Mouse (Mus musculus) midbrain, postnatal 0 days (tissue): ENCODE measurements around the gene Bmper. TPM values are rescaled to one million over a fixed set of nuclear protein-coding genes. Genes with fewer than 3 reads are reported as not detected.

Experiments used
- ATAC-seq: fragments of 200-750 bp; cut with Nextera tagmentation; 2 replicates; pipeline ENCODE4 v1.8.0; 2017; ENCODE audit warnings: moderate number of reproducible peaks, mild to moderate bottlenecking, moderate TSS enrichment, moderate library complexity; ENCODE audit not compliant: low FRiP score
- DNase-seq: peaks from one replicate; pipeline ENCODE4 v3.0.0-alpha.2; 2015; ENCODE audit warnings: low spot score
- H3K27ac ChIP-seq: fragments of 300-500 bp; sonication (generic); 2 replicates; pipeline ENCODE4 v1.5.1; 2014; ENCODE audit warnings: low read depth, mild to moderate bottlenecking, low read length, mixed read lengths
- H3K27me3 ChIP-seq: fragments of 300-500 bp; sonication (generic); 2 replicates; pipeline ENCODE4 v1.6.1; 2014; ENCODE audit warnings: low read length, control low read depth, mixed read lengths; ENCODE audit not compliant: insufficient read depth
- H3K36me3 ChIP-seq: fragments of 300-500 bp; sonication (generic); 2 replicates; pipeline ENCODE4 v1.6.1; 2014; ENCODE audit warnings: low read length, control low read depth, mixed read lengths; ENCODE audit not compliant: insufficient read depth
- H3K4me1 ChIP-seq: fragments of 300-500 bp; sonication (generic); 2 replicates; pipeline ENCODE4 v1.6.1; 2014; ENCODE audit warnings: mild to moderate bottlenecking, control low read depth, antibody characterized with exemption, low read length, mixed read lengths; ENCODE audit not compliant: insufficient read depth
- H3K4me2 ChIP-seq: fragments of 300-500 bp; sonication (generic); 2 replicates; pipeline ENCODE4 v1.6.1; 2014; ENCODE audit warnings: low read depth, mild to moderate bottlenecking, low read length, mixed read lengths; ENCODE audit not compliant: poor library complexity, severe bottlenecking
- H3K4me3 ChIP-seq: fragments of 300-500 bp; sonication (generic); 2 replicates; pipeline ENCODE4 v1.5.1; 2014; ENCODE audit warnings: low read depth, mild to moderate bottlenecking, low read length, moderate library complexity
- H3K9ac ChIP-seq: fragments of 300-500 bp; sonication (generic); replicated peaks from 2 replicates; pipeline ENCODE4 v1.6.1; 2014; ENCODE audit warnings: mild to moderate bottlenecking, low read length, moderate library complexity, mixed read lengths; ENCODE audit not compliant: poor library complexity, severe bottlenecking
- H3K9me3 ChIP-seq: fragments of 300-500 bp; sonication (generic); 2 replicates; pipeline ENCODE4 v1.6.1; 2016; ENCODE audit warnings: low read length, control low read depth
- CTCF ChIP-seq: IDR thresholded peaks from 2 replicates; pipeline ENCODE4 v1.5.1; 2016; ENCODE audit warnings: antibody characterized with exemption, mild to moderate bottlenecking
- WGBS: fragments of 180-500 bp; shearing (Covaris S2); extraction: QIAGEN DNeasy Blood & Tissue Kit; methylation state at CpG from one replicate; pipeline ENCODE4 v1.1.7; 2014; 5-methylcytosine and 5-hydroxymethylcytosine counted together
- polyA plus RNA-seq: library from polyadenylated mRNA; unstranded; fragments of >200 nt; fragmentation: Nextera tagmentation; extraction: Ambion mirVana; gene quantifications from 2 replicates; pipeline ENCODE4 v1.2.1, GENCODE M21; 2015
- total RNA-seq: library from RNA; depleted of rRNA; stranded (reverse); fragments of >200 nt; gene quantifications from 2 replicates; pipeline ENCODE4 v1.2.3, GENCODE M21; 2014

Gene Bmper
- total and polyA plus RNA-seq, 2 experiments from 2014 or later = 6.3 to 9.2 TPM

DNA sequence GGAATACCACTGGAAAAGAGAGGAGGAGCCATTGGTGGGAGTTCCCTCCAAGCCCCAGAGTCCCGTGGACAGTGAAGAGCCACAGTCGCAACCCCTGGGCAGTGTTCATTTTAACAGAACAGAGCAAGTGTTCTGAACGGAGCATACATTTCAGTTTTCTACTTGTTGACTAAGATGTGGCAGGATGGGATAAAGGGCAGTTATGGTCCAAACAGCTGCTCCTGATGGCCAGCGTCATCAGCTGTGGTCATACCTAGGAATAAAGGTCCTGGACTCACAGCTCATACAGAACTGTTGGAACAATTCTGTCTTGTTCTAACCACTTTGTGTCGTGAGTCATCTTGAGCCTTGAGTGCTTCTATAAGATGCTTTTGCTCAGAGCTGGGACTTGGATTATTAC, 265.4 kb downstream of the Bmper start:
- Histone ChIP-seq H3K36me3 (no peaks in the 10 kb centered on the region), H3K9me3 (no peaks in the 10 kb centered on the region), H3K4me1 (no peaks in the 10 kb centered on the region), H3K27ac (no peak overlapping the region), H3K9ac (no peak overlapping the region), H3K4me3 (no peak overlapping the region), H3K4me2 (no peak overlapping the region), H3K27me3 (no peaks in the 10 kb centered on the region)
- no peak for TF ChIP-seq CTCF
- DNase-seq (no peak), ATAC-seq (no peak)
- 94% methylated on average over 5 of the region's 5 CpGs for WGBS

DNA sequence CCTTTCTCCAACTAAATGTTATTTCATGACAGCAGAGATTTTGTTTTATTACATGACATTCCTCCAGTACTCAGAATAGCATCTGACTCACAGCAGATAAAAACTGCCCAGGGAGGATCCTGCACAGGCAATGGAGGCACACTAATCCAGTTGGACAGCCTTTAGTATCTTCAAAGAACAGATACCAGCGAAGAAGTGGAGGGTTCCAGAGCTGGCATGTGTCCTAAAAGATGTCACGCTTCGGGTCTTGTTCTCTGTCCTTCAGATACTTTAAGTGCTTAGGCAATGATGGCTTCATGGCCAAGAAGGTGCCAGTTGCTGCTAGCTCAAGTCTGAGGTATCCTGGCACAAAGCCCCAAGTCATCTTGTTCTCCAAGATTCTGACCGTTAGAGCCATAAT, 272.5 kb downstream of the Bmper start:
- Histone ChIP-seq H3K9me3 (no peaks in the 10 kb centered on the region), H3K27me3 (no peaks in the 10 kb centered on the region), H3K9ac (no peak overlapping the region), H3K4me3 (no peak overlapping the region), H3K4me1 (no peaks in the 10 kb centered on the region), H3K27ac (no peak overlapping the region), H3K4me2 (no peak overlapping the region), H3K36me3 (no peaks in the 10 kb centered on the region)
- ATAC-seq (no peak), DNase-seq (peak; percentile 54)
- 78% methylated on average over 4 of the region's 4 CpGs for WGBS
- no peak for TF ChIP-seq CTCF

DNA sequence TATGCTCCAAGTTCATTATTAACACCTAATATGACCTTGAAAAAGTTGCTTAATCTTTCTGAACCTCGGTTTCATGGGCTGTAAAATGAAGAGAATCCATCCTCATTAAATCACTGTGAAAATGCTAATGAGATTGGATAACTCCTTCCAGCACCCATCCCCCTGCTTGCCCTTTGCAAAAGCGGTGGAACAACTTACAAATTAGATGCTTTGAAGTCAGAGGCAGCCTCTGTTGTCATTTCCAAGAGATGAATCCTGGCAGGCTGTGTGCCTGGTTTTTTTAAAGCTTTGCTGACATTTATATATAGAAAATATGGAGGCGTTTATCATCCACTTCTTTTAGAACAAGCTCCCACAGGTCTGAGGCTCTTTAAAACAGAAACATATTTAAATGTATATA, 274.8 kb downstream of the Bmper start:
- no peak overlapping the region for H3K9ac ChIP-seq
- H3K9me3 ChIP-seq = no peaks in the 10 kb centered on the region
- H3K4me2 ChIP-seq = no peak overlapping the region
- DNase-seq (peak; percentile 8), ATAC-seq (no peak)
- no peak for TF ChIP-seq CTCF
- H3K4me1 ChIP-seq = no peaks in the 10 kb centered on the region
- H3K27me3 ChIP-seq = no peaks in the 10 kb centered on the region
- no peak overlapping the region for H3K27ac ChIP-seq
- H3K4me3 ChIP-seq = no peak overlapping the region
- 20% methylated on average over 3 of the region's 3 CpGs for WGBS
- H3K36me3 ChIP-seq = no peaks in the 10 kb centered on the region

DNA sequence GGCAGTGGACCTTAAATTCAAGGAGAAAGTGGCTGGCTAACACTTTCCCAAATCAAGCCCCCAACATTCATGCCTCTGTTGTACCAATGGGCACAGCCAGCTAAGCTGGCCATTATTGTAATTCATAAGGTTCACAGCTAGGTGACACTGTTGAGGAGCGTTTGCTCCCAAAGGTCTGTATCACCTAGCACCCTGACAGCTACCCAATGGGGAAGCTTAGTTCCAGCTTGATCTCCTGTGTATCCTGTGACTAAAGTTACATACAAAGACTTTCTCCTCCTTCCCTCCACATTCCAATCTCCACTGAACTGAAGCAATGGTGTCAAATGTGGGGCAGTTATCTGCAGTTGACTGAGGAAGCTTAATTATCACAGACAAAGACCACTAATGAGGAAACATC, 311.0 kb downstream of the Bmper start:
- DNase-seq = no peak
- Histone ChIP-seq H3K9me3 (no peaks in the 10 kb centered on the region), H3K27ac (no peak overlapping the region), H3K4me2 (no peak overlapping the region), H3K9ac (no peak overlapping the region), H3K4me1 (no peaks in the 10 kb centered on the region), H3K36me3 (no peaks in the 10 kb centered on the region), H3K27me3 (no peaks in the 10 kb centered on the region), H3K4me3 (no peak overlapping the region)
- no peak for ATAC-seq
- TF ChIP-seq CTCF = peak; percentile 21
- WGBS = 35% methylated on average over 1 of the region's 1 CpGs
